Comparison of ENCODE assay signal across 11 mouse cellular contexts in genomic region chr1:63243854-63244253, GRCm38 (mm10).
"Had no signal": no experiment of that assay in that cellular context is flagged by ENCODE, and none has a peak within 500 bp of the region (broad histone marks: within the 10 kb centered on the region; RNA-seq: fewer than 3 reads in every experiment).

No protein-coding gene starts in this region.

- DNase-seq: right cerebral cortex, adult 18-20 months; right cerebral cortex, postnatal 14 days; right cerebral cortex, postnatal 25 days; right cerebral cortex, postnatal 4 days; spleen, adult 18-20 months; thymus, adult 18-20 months; thymus, adult 2 months; thymus, postnatal 14 days; thymus, postnatal 25 days; thymus, postnatal 36 days; thymus, postnatal 4 days had no signal
